ENCODE assay signal across 17 mouse cellular contexts in genomic region chr3:41241856-41242552, GRCm38 (mm10).
"Had no signal": no experiment of that assay in that cellular context is flagged by ENCODE, and none has a peak within 500 bp of the region (broad histone marks: within the 10 kb centered on the region; RNA-seq: fewer than 3 reads in every experiment).

No protein-coding gene starts in this region.

- H3K4me3 ChIP-seq: layer of hippocampus, adult 2 months; limb, embryonic 15.5 days; liver, embryonic 12.5 days; midbrain, embryonic 10.5 days; neural tube, embryonic 13.5 days; stomach, embryonic 15.5 days had no signal

- H3K9me3 ChIP-seq: limb, embryonic 15.5 days; liver, embryonic 12.5 days; midbrain, embryonic 10.5 days; neural tube, embryonic 13.5 days; stomach, embryonic 15.5 days had no signal

- ATAC-seq: liver, embryonic 12.5 days had no signal

- H3K4me1 ChIP-seq: limb, embryonic 15.5 days; liver, embryonic 12.5 days; midbrain, embryonic 10.5 days; stomach, embryonic 15.5 days had no signal

- DNase-seq: kidney, adult 18-20 months; kidney, postnatal 10 days; kidney, postnatal 4 days; left cerebral cortex, postnatal 4 days; lung, embryonic 14.5 days; lung, postnatal 10 days; lung, postnatal 4 days; midbrain, embryonic 14.5 days; retina, postnatal 1 day; thymus, adult 18-20 months; thymus, postnatal 25 days had no signal

- H3K27me3 ChIP-seq: limb, embryonic 15.5 days; liver, embryonic 12.5 days; neural tube, embryonic 13.5 days; stomach, embryonic 15.5 days had no signal

- H3K4me2 ChIP-seq: limb, embryonic 15.5 days; liver, embryonic 12.5 days; lung, embryonic 14.5 days; neural tube, embryonic 13.5 days; stomach, embryonic 15.5 days had no signal

- H3K9ac ChIP-seq: limb, embryonic 15.5 days; liver, embryonic 12.5 days; lung, embryonic 14.5 days; neural tube, embryonic 13.5 days; stomach, embryonic 15.5 days had no signal

- H3K36me3 ChIP-seq: limb, embryonic 15.5 days; liver, embryonic 12.5 days; midbrain, embryonic 10.5 days; neural tube, embryonic 13.5 days; stomach, embryonic 15.5 days had no signal

- H3K27ac ChIP-seq: layer of hippocampus, adult 2 months; limb, embryonic 15.5 days; liver, embryonic 12.5 days; midbrain, embryonic 10.5 days; neural tube, embryonic 13.5 days; stomach, embryonic 15.5 days had no signal
